Mouse (Mus musculus) bone marrow macrophage, adult 2 months (primary cell): ENCODE data around the gene Ccar1.

ENCODE experiments used
- CTCF ChIP-seq: IDR thresholded peaks from 2 replicates; pipeline ENCODE4 v1.5.1; 2012; ENCODE audit warnings: low read depth, mild to moderate bottlenecking, low read length, moderate library complexity
- POLR2A ChIP-seq: IDR thresholded peaks from 2 replicates; pipeline ENCODE4 v1.6.1; 2012; ENCODE audit warnings: mild to moderate bottlenecking, low read depth, low read length, borderline replicate concordance

- TF ChIP-seq CTCF = no peak
- no peak for TF ChIP-seq POLR2A
These were observed 986 bp upstream of the Ccar1 start for GRCm38 (mm10) chr10:62793091-62793453.
